Mouse (Mus musculus) midbrain, embryonic 14.5 days (tissue): ENCODE results near the gene Brms1l. TPM values are rescaled to one million over a fixed set of nuclear protein-coding genes. Genes with fewer than 3 reads are reported as not detected.

Experiments used
- ATAC-seq: fragments of 200-750 bp; cut with Nextera tagmentation; 2 replicates; pipeline ENCODE4 v1.8.0; 2017; ENCODE audit warnings: moderate number of reproducible peaks, moderate library complexity; ENCODE audit not compliant: low FRiP score, low TSS enrichment
- DNase-seq: peaks from one replicate; pipeline ENCODE4 v3.0.0-alpha.2; 2015
- H3K27ac ChIP-seq: fragments of 300-500 bp; sonication (generic); replicated peaks from 2 replicates; pipeline ENCODE4 v1.5.1; 2014; ENCODE audit warnings: mild to moderate bottlenecking, low read depth, low read length, moderate library complexity
- H3K27me3 ChIP-seq: fragments of 300-500 bp; sonication (generic); 2 replicates; pipeline ENCODE4 v1.6.1; 2014; ENCODE audit warnings: low read length, control low read depth, mixed read lengths; ENCODE audit not compliant: control insufficient read depth, insufficient read depth
- H3K36me3 ChIP-seq: fragments of 300-500 bp; sonication (generic); 2 replicates; pipeline ENCODE4 v1.6.1; 2014; ENCODE audit warnings: low read length, control low read depth; ENCODE audit not compliant: control insufficient read depth, insufficient read depth
- H3K4me1 ChIP-seq: fragments of 300-500 bp; sonication (generic); 2 replicates; pipeline ENCODE4 v1.6.1; 2014; ENCODE audit warnings: mild to moderate bottlenecking, antibody characterized with exemption, low read length, control low read depth; ENCODE audit not compliant: control insufficient read depth, insufficient read depth
- H3K4me2 ChIP-seq: fragments of 300-500 bp; sonication (generic); 2 replicates; pipeline ENCODE4 v1.6.1; 2014; ENCODE audit warnings: mild to moderate bottlenecking, low read length, moderate library complexity
- H3K4me3 ChIP-seq: fragments of 300-500 bp; sonication (generic); replicated peaks from 2 replicates; pipeline ENCODE4 v1.5.1; 2014; ENCODE audit warnings: low read depth, low read length
- H3K9ac ChIP-seq: fragments of 300-500 bp; sonication (generic); replicated peaks from 2 replicates; pipeline ENCODE4 v1.6.1; 2014; ENCODE audit warnings: mild to moderate bottlenecking, low read length, moderate library complexity
- H3K9me3 ChIP-seq: fragments of 300-500 bp; sonication (generic); 2 replicates; pipeline ENCODE4 v1.6.1; 2016; ENCODE audit warnings: low read length, control low read depth, mixed read lengths; ENCODE audit not compliant: control insufficient read depth
- WGBS: fragments of 180-500 bp; shearing (Covaris S2); extraction: QIAGEN DNeasy Blood & Tissue Kit; methylation state at CpG from one replicate; pipeline ENCODE4 v1.1.7; 2014; 5-methylcytosine and 5-hydroxymethylcytosine counted together
- microRNA-seq: library from miRNA; unstranded; fragments of <30 nt; microRNA quantifications from one replicate; pipeline ENCODE4, GENCODE M21; 2016
- polyA plus RNA-seq: library from polyadenylated mRNA; unstranded; fragments of >200 nt; fragmentation: Nextera tagmentation; extraction: Ambion mirVana; gene quantifications from 2 replicates; pipeline ENCODE4 v1.2.1, GENCODE M21; 2014

Brms1l gene
- polyA plus RNA-seq, 1 experiment from 2014 or later, result 40.5 TPM

DNA sequence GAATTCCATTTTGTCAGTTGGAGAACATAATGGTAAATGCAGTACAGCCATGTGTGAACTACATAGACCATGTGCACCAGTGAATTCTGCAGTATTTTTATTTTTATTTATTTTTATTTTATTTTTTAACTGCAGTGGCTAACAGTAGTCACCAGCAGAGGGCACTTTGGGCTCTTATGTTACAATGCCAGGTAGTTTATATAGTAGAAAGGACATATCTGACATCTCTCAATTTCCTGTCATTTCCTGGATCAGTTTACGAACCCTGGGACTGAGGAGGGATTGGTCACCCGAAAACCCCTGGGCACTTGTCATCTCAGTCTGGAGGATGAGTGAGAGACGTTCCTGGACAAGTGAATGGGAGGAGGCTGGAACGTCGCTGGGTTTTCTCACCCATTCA, 52.4 kb downstream of the Brms1l start:
- Histone ChIP-seq H3K4me3 (no peak overlapping the region), H3K9me3 (no peaks in the 10 kb centered on the region), H3K4me2 (peak overlapping the region; percentile 44), H3K27ac (no peak overlapping the region), H3K9ac (no peak overlapping the region), H3K4me1 (no peaks in the 10 kb centered on the region), H3K36me3 (no peaks in the 10 kb centered on the region), H3K27me3 (no peaks in the 10 kb centered on the region)
- DNase-seq (peak; percentile 79), ATAC-seq (no peak)
- 28% methylated on average over 5 of the region's 5 CpGs for WGBS

DNA sequence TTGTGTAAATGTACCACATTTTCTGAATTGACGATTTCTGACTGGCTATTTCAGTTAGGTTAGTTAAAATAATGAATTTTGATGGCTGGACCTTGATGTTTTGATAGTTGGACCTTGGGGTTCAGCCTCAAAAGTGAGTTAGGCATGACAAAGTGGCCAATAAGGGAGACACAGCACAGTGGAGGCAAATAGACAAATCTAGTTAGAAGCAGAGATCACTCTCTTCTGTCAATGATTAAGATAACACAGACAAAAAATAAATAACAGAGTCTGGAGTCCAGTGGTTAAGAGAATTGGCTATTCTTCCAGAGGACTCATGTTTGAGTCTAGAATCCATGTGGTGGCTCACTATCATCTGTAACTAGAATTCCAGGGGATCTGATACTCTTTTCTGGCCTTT, 68.7 kb downstream of the Brms1l start:
- no peak overlapping the region for H3K27ac ChIP-seq
- H3K4me3 ChIP-seq, result no peak overlapping the region
- H3K9me3 ChIP-seq, result no peaks in the 10 kb centered on the region
- H3K4me1 ChIP-seq, result no peaks in the 10 kb centered on the region
- ATAC-seq, result no peak
- no peaks in the 10 kb centered on the region for H3K36me3 ChIP-seq
- H3K4me2 ChIP-seq, result no peak overlapping the region
- 90% methylated on average over 1 of the region's 1 CpGs for WGBS
- no peaks in the 10 kb centered on the region for H3K27me3 ChIP-seq
- no peak overlapping the region for H3K9ac ChIP-seq
- no peak for DNase-seq

GRCm38 (mm10) chr12:55912138-55912537, 76.0 kb downstream of the Brms1l start:
- WGBS, result 11% methylated on average over 3 of the region's 3 CpGs
- Histone ChIP-seq H3K9me3 (no peaks in the 10 kb centered on the region), H3K4me3 (no peak overlapping the region), H3K36me3 (no peaks in the 10 kb centered on the region), H3K27ac (no peak overlapping the region), H3K4me2 (no peak overlapping the region), H3K9ac (no peak overlapping the region), H3K27me3 (no peaks in the 10 kb centered on the region), H3K4me1 (no peaks in the 10 kb centered on the region)
- DNase-seq, result peak; percentile 46
- no peak for ATAC-seq

DNA sequence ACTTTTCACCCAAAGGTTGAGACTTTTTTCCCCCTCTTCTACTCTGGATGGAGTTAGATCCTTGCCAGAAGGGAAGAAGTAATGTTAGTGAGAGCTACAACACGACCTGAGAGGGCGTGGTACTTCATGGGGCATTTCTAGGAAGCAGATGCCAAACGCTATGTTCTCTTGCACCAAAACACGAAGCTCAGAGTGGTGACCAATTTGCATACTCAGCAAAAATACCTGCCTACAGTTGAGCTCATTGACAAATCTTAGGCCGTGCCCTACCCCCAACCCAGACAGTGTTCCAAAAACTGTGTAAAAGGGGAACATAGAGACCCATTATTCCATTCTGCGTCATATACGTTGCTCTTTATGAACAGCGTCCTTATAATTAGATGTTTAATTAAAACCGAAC, 77.1 kb downstream of the Brms1l start:
- Histone ChIP-seq H3K9me3 (no peaks in the 10 kb centered on the region), H3K27me3 (no peaks in the 10 kb centered on the region), H3K36me3 (no peaks in the 10 kb centered on the region), H3K4me1 (no peaks in the 10 kb centered on the region), H3K4me3 (no peak overlapping the region), H3K9ac (no peak overlapping the region), H3K27ac (no peak overlapping the region), H3K4me2 (no peak overlapping the region)
- DNase-seq (no peak), ATAC-seq (no peak)
- WGBS, result 72% methylated on average over 9 of the region's 9 CpGs

- no peaks in the 10 kb centered on the region for H3K36me3 ChIP-seq
- no peak; the same call in 1 of the 2 replicates for ATAC-seq
- H3K4me3 ChIP-seq, result no peak overlapping the region
- H3K9me3 ChIP-seq, result no peaks in the 10 kb centered on the region
- 37% methylated on average over 8 of the region's 8 CpGs for WGBS
- no peaks in the 10 kb centered on the region for H3K27me3 ChIP-seq
- no peak overlapping the region for H3K4me2 ChIP-seq
- no peak overlapping the region for H3K9ac ChIP-seq
- H3K4me1 ChIP-seq, result no peaks in the 10 kb centered on the region
- no peak overlapping the region for H3K27ac ChIP-seq
- peak; percentile 41 for DNase-seq
Measured at GRCm38 (mm10) chr12:55916250-55916649, 80.1 kb downstream of the Brms1l start.

GRCm38 (mm10) chr12:55917020-55917419, 80.9 kb downstream of the Brms1l start:
- Histone ChIP-seq H3K9ac (no peak overlapping the region), H3K36me3 (no peaks in the 10 kb centered on the region), H3K4me1 (no peaks in the 10 kb centered on the region), H3K4me3 (no peak overlapping the region), H3K4me2 (no peak overlapping the region), H3K9me3 (no peaks in the 10 kb centered on the region), H3K27ac (no peak overlapping the region), H3K27me3 (no peaks in the 10 kb centered on the region)
- DNase-seq (no peak), ATAC-seq (no peak)
- WGBS, result 96% methylated on average over 19 of the region's 19 CpGs

Small RNA genes within 50 kb of the gene (microRNA-seq; reads per million reads assigned to microRNA genes)
- 2.8 reads per million, percentile 19 among the genes with 10 or more reads in this experiment for gene Gm23394

Other genes starting within 250 kb of the Brms1l start
- gene Insm2, start 236.9 kb upstream of the Brms1l start, polyA plus RNA-seq, result 0.93 and 1.3 TPM in 2 replicates
- gene Ralgapa1, start 15.2 kb upstream of the Brms1l start, polyA plus RNA-seq, result 34.7 and 37.0 TPM in 2 replicates